Mouse (Mus musculus) limb, embryonic 12.5 days (tissue): ENCODE data around the gene Pde4dip. TPM values are rescaled to one million over a fixed set of nuclear protein-coding genes. Genes with fewer than 3 reads are reported as not detected.

ENCODE experiments used
- ATAC-seq: fragments of 200-750 bp; cut with Nextera tagmentation; 2 replicates; pipeline ENCODE4 v1.8.0; 2017; ENCODE audit warnings: low read depth, moderate TSS enrichment; ENCODE audit not compliant: insufficient number of reproducible peaks, insufficient read depth, low FRiP score, low TSS enrichment
- H3K27ac ChIP-seq: fragments of 300-500 bp; sonication (generic); 2 replicates; pipeline ENCODE4 v1.5.1; 2016; ENCODE audit warnings: mild to moderate bottlenecking, moderate library complexity
- H3K27me3 ChIP-seq: fragments of 300-500 bp; sonication (generic); 2 replicates; pipeline ENCODE4 v1.6.1; 2016; ENCODE audit warnings: mild to moderate bottlenecking, moderate library complexity
- H3K36me3 ChIP-seq: fragments of 300-500 bp; sonication (generic); 2 replicates; pipeline ENCODE4 v1.6.1; 2016; ENCODE audit warnings: mild to moderate bottlenecking, moderate library complexity
- H3K4me1 ChIP-seq: fragments of 300-500 bp; sonication (generic); replicated peaks from 2 replicates; pipeline ENCODE4 v1.6.1; 2016
- H3K4me2 ChIP-seq: fragments of 300-500 bp; sonication (generic); 2 replicates; pipeline ENCODE4 v1.6.1; 2016; ENCODE audit warnings: mild to moderate bottlenecking, moderate library complexity
- H3K4me3 ChIP-seq: fragments of 300-500 bp; sonication (generic); replicated peaks from 2 replicates; pipeline ENCODE4 v1.5.1; 2016; ENCODE audit warnings: mild to moderate bottlenecking
- H3K9ac ChIP-seq: fragments of 300-500 bp; sonication (generic); replicated peaks from 2 replicates; pipeline ENCODE4 v1.6.1; 2016; ENCODE audit warnings: mild to moderate bottlenecking, moderate library complexity
- H3K9me3 ChIP-seq: fragments of 300-500 bp; sonication (generic); 2 replicates; pipeline ENCODE4 v1.6.1; 2016; ENCODE audit warnings: mild to moderate bottlenecking, moderate library complexity
- WGBS: fragments of 180-500 bp; shearing (Covaris S2); methylation state at CpG from one replicate; pipeline ENCODE4 v1.1.7; 2016; 5-methylcytosine and 5-hydroxymethylcytosine counted together
- polyA plus RNA-seq: library from polyadenylated mRNA; unstranded; fragments of >200 nt; fragmentation: Nextera tagmentation; extraction: Ambion mirVana; gene quantifications from 2 replicates; pipeline ENCODE4 v1.2.1, GENCODE M21; 2016

Pde4dip gene
- polyA plus RNA-seq, 1 experiment from 2014 or later, result 31.9 TPM

- Histone ChIP-seq H3K27me3 (no peaks in the 10 kb centered on the region), H3K36me3 (peaks cover 15% of the 10 kb centered on the region; the same call in 1 of the 2 replicates), H3K9me3 (no peaks in the 10 kb centered on the region), H3K4me1 (peaks cover 27% of the 10 kb centered on the region), H3K4me2 (0 out of 2 replicates have a peak overlapping the region, but pooled peaks have one; percentile 76), H3K4me3 (no peak overlapping the region), H3K9ac (no peak overlapping the region), H3K27ac (no peak overlapping the region)
- WGBS, result 92% methylated on average over 7 of the region's 7 CpGs
- no peak for ATAC-seq
Observed at GRCm38 (mm10) chr3:97659746-97660145, 228.8 kb downstream of the Pde4dip start.

GRCm38 (mm10) chr3:97658426-97659193 lies 229.9 kb downstream of the Pde4dip start:
- WGBS, result 1% methylated on average over 50 of the region's 50 CpGs

DNA sequence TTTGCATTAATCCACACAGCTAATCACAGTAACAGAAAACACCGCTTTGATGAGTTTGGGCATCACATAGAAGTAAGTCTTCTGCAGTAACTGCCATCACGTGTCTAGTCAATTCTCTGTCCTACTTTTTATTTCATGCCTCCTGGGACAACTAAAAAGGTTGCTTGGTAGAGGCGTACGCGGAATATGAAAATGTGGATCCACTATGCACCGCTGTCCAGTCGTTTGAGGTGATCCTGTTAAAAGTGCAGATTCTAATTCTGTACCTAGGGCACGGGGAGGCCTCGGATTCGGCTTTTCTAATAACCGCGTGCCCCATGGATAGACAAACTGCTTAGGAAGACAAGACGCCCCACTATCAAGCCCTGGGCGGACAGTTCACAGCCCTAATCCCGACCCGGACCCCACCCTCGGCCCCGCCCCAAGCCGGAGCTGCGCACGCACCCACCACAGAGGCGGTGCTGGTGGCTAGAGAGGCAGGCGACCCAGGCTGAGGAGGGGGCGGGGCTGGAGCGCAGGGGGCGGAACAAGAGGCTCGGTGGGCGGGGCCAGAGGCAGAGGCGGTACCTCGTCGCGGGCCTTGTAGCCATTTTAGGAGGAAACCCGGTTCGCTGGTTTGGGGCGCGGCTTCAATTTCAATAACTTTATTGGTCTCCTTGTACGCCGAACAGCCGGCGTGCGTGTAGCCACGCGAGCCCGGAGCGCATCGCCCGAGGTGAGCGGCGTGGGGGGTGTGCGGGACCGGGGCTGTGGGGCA lies 230.7 kb downstream of the Pde4dip start, which contains the start of gene Prkab2:
Gene Prkab2 (plus strand): TSS at position 539 of the 757 bp plus-strand sequence.
- ATAC-seq, result peak; percentile 94
- 0 out of 2 replicates have a peak within 1 kb of the TSS, but pooled peaks have one; percentile 23 for H3K27ac ChIP-seq

More at GRCm38 (mm10) chr3:97658426-97659193, 229.9 kb downstream of the Pde4dip start:
- peak overlapping the region; percentile 65 for H3K9ac ChIP-seq
- ATAC-seq, result no peak; the same call in none of the 2 replicates
- no peaks in the 10 kb centered on the region for H3K9me3 ChIP-seq
- peaks cover 27% of the 10 kb centered on the region for H3K4me1 ChIP-seq
- no peaks in the 10 kb centered on the region for H3K27me3 ChIP-seq
- peaks cover 4% of the 10 kb centered on the region; the same call in 1 of the 2 replicates for H3K36me3 ChIP-seq
- 0 out of 2 replicates have a peak overlapping the region, but pooled peaks have one; percentile 23 for H3K27ac ChIP-seq
- peak overlapping the region; percentile 76 for H3K4me2 ChIP-seq
- peak overlapping the region; percentile 84 for H3K4me3 ChIP-seq

DNA sequence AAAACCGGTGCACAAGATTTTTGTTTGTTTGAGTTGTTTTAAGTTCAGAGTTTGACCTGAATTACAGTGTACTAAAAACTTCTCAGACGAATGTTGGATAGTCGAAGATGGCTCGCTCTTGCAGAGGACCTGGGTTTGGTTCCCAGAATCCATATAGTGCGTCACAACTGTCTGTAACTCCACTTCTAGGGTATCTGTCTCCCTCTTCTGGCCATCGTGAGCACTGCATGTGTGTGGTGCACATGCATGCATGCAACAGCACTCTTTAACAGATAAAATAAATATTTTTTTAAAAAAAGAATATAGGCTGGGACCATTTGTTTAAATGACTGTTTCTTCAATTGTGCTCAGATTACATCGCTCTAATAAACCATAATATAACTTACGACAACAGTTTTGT lies 233.6 kb downstream of the Pde4dip start:
- no peak overlapping the region for H3K4me2 ChIP-seq
- H3K4me3 ChIP-seq, result no peak overlapping the region
- ATAC-seq, result no peak
- no peak overlapping the region for H3K27ac ChIP-seq
- H3K36me3 ChIP-seq, result no peaks in the 10 kb centered on the region
- H3K4me1 ChIP-seq, result peaks cover 12% of the 10 kb centered on the region
- H3K27me3 ChIP-seq, result no peaks in the 10 kb centered on the region
- 80% methylated on average over 8 of the region's 8 CpGs for WGBS
- no peaks in the 10 kb centered on the region for H3K9me3 ChIP-seq
- no peak overlapping the region for H3K9ac ChIP-seq

More for the DNA sequence above, 230.7 kb downstream of the Pde4dip start, which contains the start of gene Prkab2:
- Histone ChIP-seq H3K4me3 (peak within 1 kb of the TSS; percentile 84), H3K27me3 (no peaks in the 10 kb centered on the region), H3K36me3 (no peaks in the 10 kb centered on the region; the same call in 1 of the 2 replicates), H3K9ac (peak within 1 kb of the TSS; percentile 65), H3K4me2 (peak within 1 kb of the TSS; percentile 76), H3K9me3 (no peaks in the 10 kb centered on the region), H3K4me1 (peaks cover 27% of the 10 kb centered on the region)
- WGBS, result 2% methylated on average over 51 of the region's 51 CpGs

GRCm38 (mm10) chr3:97653781-97654180 lies 234.7 kb downstream of the Pde4dip start:
- Histone ChIP-seq H3K36me3 (no peaks in the 10 kb centered on the region), H3K27me3 (no peaks in the 10 kb centered on the region), H3K27ac (no peak overlapping the region), H3K9me3 (no peaks in the 10 kb centered on the region), H3K4me3 (no peak overlapping the region), H3K4me2 (no peak overlapping the region), H3K9ac (no peak overlapping the region), H3K4me1 (peaks cover under 1% of the 10 kb centered on the region; the same call in 1 of the 2 replicates)
- WGBS, result 90% methylated on average over 5 of the region's 5 CpGs
- ATAC-seq, result no peak

DNA sequence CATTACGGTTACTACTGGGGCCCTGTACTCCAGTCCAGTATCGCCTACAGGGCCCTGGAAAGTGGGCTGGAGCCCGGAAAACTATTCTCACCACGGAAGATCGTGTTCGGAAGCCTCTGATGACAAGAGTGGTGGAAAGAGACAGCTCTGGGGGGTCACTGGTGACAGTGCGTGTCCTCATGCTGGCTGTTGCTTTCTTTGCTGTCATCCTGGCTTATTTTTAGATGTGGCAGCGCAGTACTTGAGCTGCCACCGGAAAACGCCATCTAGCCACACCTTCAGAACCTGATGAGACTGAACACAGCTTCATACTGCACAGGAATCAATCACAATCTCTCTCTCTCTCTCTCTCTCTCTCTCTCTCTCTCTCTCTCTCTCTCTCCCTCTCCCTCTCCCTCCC lies 236.9 kb downstream of the Pde4dip start:
- Histone ChIP-seq H3K27ac (no peak overlapping the region), H3K4me2 (no peak overlapping the region), H3K27me3 (no peaks in the 10 kb centered on the region), H3K9me3 (no peaks in the 10 kb centered on the region), H3K4me1 (no peaks in the 10 kb centered on the region), H3K36me3 (no peaks in the 10 kb centered on the region), H3K4me3 (no peak overlapping the region), H3K9ac (no peak overlapping the region)
- WGBS, result 84% methylated on average over 10 of the region's 10 CpGs
- ATAC-seq, result no peak

GRCm38 (mm10) chr3:97649469-97649868 lies 239.0 kb downstream of the Pde4dip start:
- H3K27me3 ChIP-seq, result no peaks in the 10 kb centered on the region
- no peak overlapping the region for H3K27ac ChIP-seq
- H3K9ac ChIP-seq, result no peak overlapping the region
- WGBS, result 81% methylated on average over 6 of the region's 6 CpGs
- no peaks in the 10 kb centered on the region for H3K36me3 ChIP-seq
- H3K4me2 ChIP-seq, result no peak overlapping the region
- H3K4me1 ChIP-seq, result no peaks in the 10 kb centered on the region
- no peak for ATAC-seq
- no peak overlapping the region for H3K4me3 ChIP-seq
- H3K9me3 ChIP-seq, result no peaks in the 10 kb centered on the region

DNA sequence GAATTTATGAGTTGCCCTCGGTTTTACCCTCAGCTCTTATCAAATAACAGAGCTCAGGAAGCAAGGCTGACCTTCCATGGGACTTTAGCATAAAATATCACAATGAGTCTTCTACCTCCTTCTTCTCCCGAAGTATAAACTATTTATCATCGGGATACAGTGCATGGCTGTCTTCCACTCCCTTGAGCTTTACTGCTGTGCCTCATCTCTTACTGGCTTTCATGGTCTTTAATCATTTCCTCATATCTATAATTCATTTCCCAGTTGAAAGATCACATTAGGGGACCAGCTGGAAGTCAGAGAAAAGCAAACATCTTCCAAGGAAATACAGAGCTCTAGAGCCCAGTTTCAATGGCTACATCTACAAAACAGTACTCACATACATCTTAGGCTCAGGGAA lies 239.5 kb downstream of the Pde4dip start:
- Histone ChIP-seq H3K27ac (no peak overlapping the region), H3K4me2 (no peak overlapping the region), H3K4me3 (no peak overlapping the region), H3K27me3 (no peaks in the 10 kb centered on the region), H3K36me3 (no peaks in the 10 kb centered on the region), H3K9ac (no peak overlapping the region), H3K4me1 (no peaks in the 10 kb centered on the region), H3K9me3 (no peaks in the 10 kb centered on the region)
- no peak for ATAC-seq
- WGBS, result 72% methylated on average over 3 of the region's 3 CpGs

DNA sequence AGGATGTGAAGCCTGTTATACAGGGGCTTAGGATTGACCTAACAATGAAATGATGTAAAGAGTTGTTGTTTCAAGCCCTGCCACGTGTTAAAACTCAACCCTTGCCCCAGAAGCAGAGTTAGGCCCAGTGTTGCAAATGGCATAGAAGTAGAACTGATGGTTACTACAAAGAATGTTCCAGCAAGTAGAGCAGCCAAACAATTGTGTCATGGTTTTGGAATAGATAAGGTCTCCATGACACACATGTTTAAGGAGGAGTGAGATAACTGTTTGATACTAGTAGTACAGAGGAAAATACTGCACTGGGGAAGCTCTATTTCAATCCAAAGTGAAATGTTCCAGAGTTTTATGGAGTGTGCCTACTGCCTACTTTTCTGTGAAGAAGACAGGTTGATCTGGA lies 240.0 kb downstream of the Pde4dip start:
- Histone ChIP-seq H3K4me3 (no peak overlapping the region), H3K4me2 (no peak overlapping the region), H3K36me3 (no peaks in the 10 kb centered on the region), H3K4me1 (no peaks in the 10 kb centered on the region), H3K9ac (no peak overlapping the region), H3K9me3 (no peaks in the 10 kb centered on the region), H3K27me3 (no peaks in the 10 kb centered on the region), H3K27ac (no peak overlapping the region)
- WGBS, result 49% methylated on average over 1 of the region's 1 CpGs
- no peak for ATAC-seq

- no peaks in the 10 kb centered on the region for H3K27me3 ChIP-seq
- H3K4me3 ChIP-seq, result no peak overlapping the region
- H3K27ac ChIP-seq, result no peak overlapping the region
- WGBS, result 87% methylated on average over 9 of the region's 9 CpGs
- H3K4me2 ChIP-seq, result no peak overlapping the region
- H3K4me1 ChIP-seq, result no peaks in the 10 kb centered on the region
- H3K36me3 ChIP-seq, result no peaks in the 10 kb centered on the region
- no peaks in the 10 kb centered on the region for H3K9me3 ChIP-seq
- ATAC-seq, result no peak
- no peak overlapping the region for H3K9ac ChIP-seq
Observed at GRCm38 (mm10) chr3:97642001-97642400, 246.5 kb downstream of the Pde4dip start.

DNA sequence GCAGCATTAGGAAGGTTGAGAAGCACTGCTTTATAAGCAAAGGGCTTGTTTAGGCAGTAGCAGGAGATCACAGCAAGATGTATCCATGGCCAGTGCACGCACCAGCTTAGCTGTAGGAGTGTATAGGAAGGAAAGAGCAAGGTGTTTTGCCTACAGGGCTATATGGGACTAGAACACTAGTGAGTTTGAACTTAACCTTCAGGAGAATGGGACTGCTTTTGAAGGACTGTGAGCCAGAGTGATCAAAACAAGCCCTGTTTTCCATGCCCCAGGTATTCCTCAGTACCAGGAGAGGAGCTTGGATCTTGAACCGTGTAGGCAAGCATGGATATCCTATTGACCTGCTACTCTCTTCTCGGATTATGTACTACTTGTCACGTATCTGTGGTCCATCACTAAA lies 247.1 kb downstream of the Pde4dip start:
- H3K27ac ChIP-seq, result no peak overlapping the region
- H3K4me1 ChIP-seq, result no peaks in the 10 kb centered on the region
- no peak for ATAC-seq
- H3K9me3 ChIP-seq, result no peaks in the 10 kb centered on the region
- H3K4me2 ChIP-seq, result no peak overlapping the region
- no peaks in the 10 kb centered on the region for H3K36me3 ChIP-seq
- WGBS, result 88% methylated on average over 4 of the region's 4 CpGs
- H3K27me3 ChIP-seq, result no peaks in the 10 kb centered on the region
- no peak overlapping the region for H3K4me3 ChIP-seq
- H3K9ac ChIP-seq, result no peak overlapping the region
